Mouse (Mus musculus) cerebellum, adult 2 months (tissue): ENCODE results near the gene Zfp219.

Source experiments
- CTCF ChIP-seq: fragments of 200-500 bp; IDR thresholded peaks from 2 replicates; pipeline ENCODE4 v1.5.1; 2011; ENCODE audit warnings: low read depth, mild to moderate bottlenecking, control low read depth, low read length, moderate library complexity, borderline replicate concordance; ENCODE audit not compliant: insufficient read depth
- POLR2A ChIP-seq: fragments of 200-500 bp; IDR thresholded peaks from 2 replicates; pipeline ENCODE4 v1.6.1; 2011; ENCODE audit warnings: low read length, control low read depth, borderline replicate concordance; ENCODE audit not compliant: insufficient read depth

DNA sequence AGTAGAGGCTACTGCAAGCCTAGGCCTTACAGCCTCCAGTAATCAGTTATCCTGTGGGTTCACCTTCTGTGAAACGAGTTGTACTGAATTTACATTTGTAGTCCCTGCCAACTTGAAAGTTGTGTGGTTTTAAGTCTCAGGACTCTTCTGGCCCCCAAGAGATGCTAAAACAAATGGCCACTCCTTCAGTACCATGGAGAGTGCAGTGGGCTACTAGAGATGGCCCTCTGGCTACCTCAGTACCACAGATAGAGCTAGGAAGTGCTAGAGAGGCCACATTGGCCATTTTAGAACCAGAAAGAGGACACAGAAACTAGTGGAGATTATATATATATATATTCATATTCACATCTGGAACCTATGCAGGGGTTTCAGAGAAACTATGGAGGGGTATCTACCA is 8.8 kb downstream of the Zfp219 start:
- TF ChIP-seq POLR2A (no peak), CTCF (no peak)
